Comparison of ENCODE assay signal across 8 mouse cellular contexts in genomic region chr7:25237249-25238014, GRCm38 (mm10). TPM values are rescaled to one million over a fixed set of nuclear protein-coding genes. Genes with fewer than 3 reads are reported as not detected.
DNase-seq lines count a peak whose midpoint lies in the region; ATAC-seq and TF ChIP-seq lines count a peak whose summit lies in the region.

Gene Gsk3a, minus strand, starts transcription at chr7:25237851.

- no peak; the same call in 1 of the 2 replicates for TF ChIP-seq POLR2A in heart, adult 2 months (IDR thresholded peaks at IDR 0.05; ENCODE audit: insufficient read depth, low read depth, low read length)
- TF ChIP-seq POLR2A in limb, embryonic 14.5 days (IDR thresholded peaks at IDR 0.05; ENCODE audit: borderline replicate concordance, extremely low read depth, insufficient read depth, insufficient read length): no peak

- no peaks in the 10 kb centered on the region for H3K27me3 ChIP-seq in embryonic facial prominence, embryonic 14.5 days (replicated peaks; ENCODE audit: control insufficient read depth, insufficient read depth, low read length)
- H3K27me3 ChIP-seq in heart, adult 2 months (ENCODE audit: control insufficient read depth, insufficient read depth, low read length): no peaks in the 10 kb centered on the region
- no peaks in the 10 kb centered on the region for H3K27me3 ChIP-seq in limb, embryonic 14.5 days (ENCODE audit: control insufficient read depth, insufficient read depth, low read length)
- no peaks in the 10 kb centered on the region for H3K27me3 ChIP-seq in midbrain, postnatal 0 days (ENCODE audit: insufficient read depth, low read length)
- H3K27me3 ChIP-seq in stomach, embryonic 14.5 days (ENCODE audit: control insufficient read depth, insufficient read depth, low read length): no peaks in the 10 kb centered on the region

- H3K27ac ChIP-seq in embryonic facial prominence, embryonic 14.5 days (replicated peaks; ENCODE audit: low read depth, low read length): peak within 1 kb of the TSS; percentile 80
- peak within 1 kb of the TSS; percentile 96 for H3K27ac ChIP-seq in heart, adult 2 months
- H3K27ac ChIP-seq in limb, embryonic 14.5 days (replicated peaks; ENCODE audit: low read depth, low read length): peak within 1 kb of the TSS; percentile 74
- H3K27ac ChIP-seq in midbrain, postnatal 0 days (ENCODE audit: low read depth, low read length): peak within 1 kb of the TSS; percentile 83
- peak within 1 kb of the TSS; percentile 70; the same call in 1 of the 2 replicates for H3K27ac ChIP-seq in stomach, embryonic 14.5 days (ENCODE audit: low read length)

- peak within 1 kb of the TSS; percentile 78 for H3K4me2 ChIP-seq in embryonic facial prominence, embryonic 14.5 days (ENCODE audit: low read depth, low read length)
- peak within 1 kb of the TSS; percentile 61 for H3K4me2 ChIP-seq in limb, embryonic 14.5 days (replicated peaks; ENCODE audit: low read depth, low read length, severe bottlenecking)
- peak within 1 kb of the TSS; percentile 74 for H3K4me2 ChIP-seq in midbrain, postnatal 0 days (ENCODE audit: low read depth, low read length, poor library complexity, severe bottlenecking)
- H3K4me2 ChIP-seq in stomach, embryonic 14.5 days (replicated peaks; ENCODE audit: low read depth, low read length): peak within 1 kb of the TSS; percentile 75

- H3K9ac ChIP-seq in embryonic facial prominence, embryonic 14.5 days (ENCODE audit: low read depth, low read length): peak within 1 kb of the TSS; percentile 99
- H3K9ac ChIP-seq in heart, adult 2 months (ENCODE audit: low read depth, low read length): peak within 1 kb of the TSS; percentile 98
- H3K9ac ChIP-seq in limb, embryonic 14.5 days (ENCODE audit: low read depth, low read length, severe bottlenecking): peak within 1 kb of the TSS; percentile 99
- H3K9ac ChIP-seq in midbrain, postnatal 0 days (replicated peaks; ENCODE audit: low read length, poor library complexity, severe bottlenecking): peak within 1 kb of the TSS; percentile 99
- H3K9ac ChIP-seq in stomach, embryonic 14.5 days (replicated peaks; ENCODE audit: low read depth, low read length): peak within 1 kb of the TSS; percentile 90

- H3K36me3 ChIP-seq in embryonic facial prominence, embryonic 14.5 days (ENCODE audit: control insufficient read depth, insufficient read depth, low read length): peaks cover 43% of the 10 kb centered on the region
- no peaks in the 10 kb centered on the region for H3K36me3 ChIP-seq in heart, adult 2 months (ENCODE audit: control insufficient read depth, insufficient read depth, low read length)
- peaks cover 32% of the 10 kb centered on the region for H3K36me3 ChIP-seq in limb, embryonic 14.5 days (ENCODE audit: control insufficient read depth, insufficient read depth, low read length)
- peaks cover 13% of the 10 kb centered on the region; the same call in 1 of the 2 replicates for H3K36me3 ChIP-seq in midbrain, postnatal 0 days (ENCODE audit: insufficient read depth, low read length)
- peaks cover 25% of the 10 kb centered on the region for H3K36me3 ChIP-seq in stomach, embryonic 14.5 days (ENCODE audit: control insufficient read depth, insufficient read depth, low read length)

- WGBS in embryonic facial prominence, embryonic 14.5 days: under 1% methylated on average over 53 of the region's 76 CpGs
- WGBS in heart, adult 2 months: 1% methylated on average over 73 of the region's 76 CpGs
- WGBS in limb, embryonic 14.5 days: 0% methylated on average over 44 of the region's 76 CpGs
- WGBS in midbrain, postnatal 0 days: under 1% methylated on average over 71 of the region's 76 CpGs
- under 1% methylated on average over 72 of the region's 76 CpGs for WGBS in stomach, embryonic 14.5 days

- H3K4me3 ChIP-seq in embryonic facial prominence, embryonic 14.5 days (ENCODE audit: low read depth, low read length): peak within 1 kb of the TSS; percentile 96
- peak within 1 kb of the TSS; percentile 64 for H3K4me3 ChIP-seq in heart, adult 2 months
- H3K4me3 ChIP-seq in limb, embryonic 14.5 days (replicated peaks; ENCODE audit: low read length): peak within 1 kb of the TSS; percentile 94
- peak within 1 kb of the TSS; percentile 96 for H3K4me3 ChIP-seq in midbrain, postnatal 0 days (ENCODE audit: low read depth, low read length)
- H3K4me3 ChIP-seq in stomach, embryonic 14.5 days (ENCODE audit: low read depth, low read length): peak within 1 kb of the TSS; percentile 82

- ATAC-seq in embryonic facial prominence, embryonic 14.5 days (ENCODE audit: low read depth): peak; percentile 87
- peak; percentile 90 for ATAC-seq in limb, embryonic 14.5 days (ENCODE audit: low FRiP score, low read depth)
- peak; percentile 89 for ATAC-seq in midbrain, postnatal 0 days (ENCODE audit: low FRiP score)
- ATAC-seq in stomach, embryonic 14.5 days (ENCODE audit: insufficient number of reproducible peaks, insufficient read depth, low FRiP score, low read depth): peak; percentile 91

- DNase-seq in ovary, adult 18-20 months (ENCODE audit: low spot score): peak; percentile 95
- DNase-seq in ovary, postnatal 10 days (ENCODE audit: low spot score): no peak
- peak; percentile 99 for DNase-seq in embryonic facial prominence, embryonic 14.5 days (ENCODE audit: low spot score)
- peak; percentile 97 to 99 for DNase-seq in heart, adult 2 months
- DNase-seq in kidney, adult 9 months: peak; percentile 99
- peak; percentile 96 for DNase-seq in limb, embryonic 14.5 days (ENCODE audit: low spot score)
- peak; percentile 99 for DNase-seq in midbrain, postnatal 0 days (ENCODE audit: low spot score)

- no peak for TF ChIP-seq CTCF in heart, adult 2 months (IDR thresholded peaks at IDR 0.05)
- TF ChIP-seq CTCF in midbrain, postnatal 0 days (IDR thresholded peaks at IDR 0.05): no peak

- intact Hi-C loops in heart, adult 2 months (cut with DNase I): loop anchor here (1.0 to 10.0 kb wide), 3 partner anchors 15 to 353 kb away; partner anchors contain the start of genes Rabac1 and Rps19

- H3K4me1 ChIP-seq in embryonic facial prominence, embryonic 14.5 days (ENCODE audit: control insufficient read depth, insufficient read depth, low read length): 0 out of 2 replicates have a peak, but pooled peaks cover 9% of the 10 kb centered on the region
- peaks cover 5% of the 10 kb centered on the region for H3K4me1 ChIP-seq in heart, adult 2 months (ENCODE audit: control insufficient read depth, insufficient read depth, low read length)
- H3K4me1 ChIP-seq in limb, embryonic 14.5 days (ENCODE audit: control insufficient read depth, insufficient read depth, low read length): peaks cover 10% of the 10 kb centered on the region; the same call in 1 of the 2 replicates
- peaks cover 10% of the 10 kb centered on the region; the same call in 1 of the 2 replicates for H3K4me1 ChIP-seq in midbrain, postnatal 0 days (ENCODE audit: insufficient read depth, low read length)
- H3K4me1 ChIP-seq in stomach, embryonic 14.5 days (ENCODE audit: control insufficient read depth, insufficient read depth, low read length): peaks cover 15% of the 10 kb centered on the region

- no peaks in the 10 kb centered on the region; the same call in 1 of the 2 replicates for H3K79me2 ChIP-seq in heart, adult 2 months (replicated peaks; ENCODE audit: control insufficient read depth, insufficient read depth, low read length)

- TF ChIP-seq EP300 in heart, adult 2 months (IDR thresholded peaks at IDR 0.05; ENCODE audit: insufficient read depth, low read depth, low read length): no peak

- no peaks in the 10 kb centered on the region for H3K9me3 ChIP-seq in embryonic facial prominence, embryonic 14.5 days (ENCODE audit: control insufficient read depth, low read length)
- H3K9me3 ChIP-seq in limb, embryonic 14.5 days (ENCODE audit: control insufficient read depth, low read length): no peaks in the 10 kb centered on the region
- no peaks in the 10 kb centered on the region for H3K9me3 ChIP-seq in midbrain, postnatal 0 days (ENCODE audit: low read length)
- no peaks in the 10 kb centered on the region for H3K9me3 ChIP-seq in stomach, embryonic 14.5 days (ENCODE audit: control insufficient read depth, low read depth, low read length)

RNA-seq across cellular contexts. Expression of gene Gsk3a, which starts in this region (rescaled TPM):
- 14.3 and 14.8 TPM in 2 replicates for polyA plus RNA-seq in embryonic facial prominence, embryonic 14.5 days (2014; fragmentation: Nextera tagmentation; extraction: Ambion mirVana)
- 10 to 100 TPM; 61.7 to 69.4 TPM for total RNA-seq in heart, adult 2 months (2021)
- polyA plus RNA-seq in heart, adult 2 months (2012; rRNA removed): 105 and 123 TPM in 2 replicates
- polyA plus RNA-seq in limb, embryonic 14.5 days (2012; rRNA removed): 155 and 204 TPM in 2 replicates
- 16.3 and 18.8 TPM in 2 replicates for polyA plus RNA-seq in limb, embryonic 14.5 days (2014; fragmentation: Nextera tagmentation; extraction: Ambion mirVana)
- 155 and 169 TPM in 2 replicates for total RNA-seq in midbrain, postnatal 0 days (2014; rRNA removed)
- polyA plus RNA-seq in midbrain, postnatal 0 days (2015; fragmentation: Nextera tagmentation; extraction: Ambion mirVana): 20.3 and 20.6 TPM in 2 replicates
- 14.7 and 15.9 TPM in 2 replicates for polyA plus RNA-seq in stomach, embryonic 14.5 days (2014; fragmentation: Nextera tagmentation; extraction: Ambion mirVana)
